Mouse (Mus musculus): ENCODE data around the gene Pex5l. TPM values are rescaled to one million over a fixed set of nuclear protein-coding genes. Genes with fewer than 3 reads are reported as not detected.
A peak's percentile ranks its signal among the peaks of the same experiment; 100 is the strongest.

The Pex5l gene
- total RNA-seq, 4 experiments from 2014 or later = 1.4 to 4.2 (median 2.2) TPM

GRCm38 (mm10) chr3:32924168-32924567 lies 218.9 kb downstream of the Pex5l start:
- DNase-seq = no peak

- no peak for DNase-seq
These were observed 232.9 kb downstream of the Pex5l start for GRCm38 (mm10) chr3:32910071-32910551.

GRCm38 (mm10) chr3:32908400-32908799 lies 234.6 kb downstream of the Pex5l start:
- no peak for DNase-seq

- DNase-seq = peak; percentile 7
These were observed 236.9 kb downstream of the Pex5l start for GRCm38 (mm10) chr3:32905850-32906779.

- DNase-seq = no peak
These were observed 238.4 kb downstream of the Pex5l start for GRCm38 (mm10) chr3:32904599-32904998.

GRCm38 (mm10) chr3:32903462-32903861 lies 239.6 kb downstream of the Pex5l start:
- DNase-seq = no peak
